Mouse (Mus musculus) mouse trophoblast stem cell (cell line): Measurements from ENCODE around the gene Kirrel3.

Experiments
- in situ Hi-C, 2 experiments: fragments of 300-500 bp; cut with MseI, MboI; formaldehyde crosslinking; loops; 2 replicates in 1 of 2; 3 replicates in 1 of 2; pipeline ENCODE4 v1.15.1; 2025

The Kirrel3 gene

DNA sequence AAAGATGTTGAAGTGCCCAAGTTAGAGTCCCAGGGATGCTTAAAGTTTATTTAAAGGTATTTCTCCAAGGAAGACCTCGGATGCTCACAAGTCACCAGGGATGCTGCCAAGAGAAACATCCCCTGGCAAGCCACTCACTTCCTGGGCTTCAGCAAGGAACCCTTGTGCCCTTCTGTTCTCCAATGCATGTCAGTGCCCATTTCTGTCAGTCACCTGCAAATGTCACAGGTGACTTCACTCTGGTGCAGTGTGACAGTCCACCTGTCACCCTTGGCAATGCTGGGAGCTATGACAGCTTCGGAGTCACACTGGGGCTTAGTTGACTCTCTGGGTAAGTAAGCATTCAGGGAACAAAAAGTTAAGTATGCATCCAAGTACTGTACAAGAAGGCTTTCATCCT lies 12.4 kb downstream of the Kirrel3 start:
- in situ Hi-C loops: loop anchor here in 1 of 2 experiments (25.0 kb wide), 1 partner anchor 514 kb away; no protein-coding TSS in a partner anchor

DNA sequence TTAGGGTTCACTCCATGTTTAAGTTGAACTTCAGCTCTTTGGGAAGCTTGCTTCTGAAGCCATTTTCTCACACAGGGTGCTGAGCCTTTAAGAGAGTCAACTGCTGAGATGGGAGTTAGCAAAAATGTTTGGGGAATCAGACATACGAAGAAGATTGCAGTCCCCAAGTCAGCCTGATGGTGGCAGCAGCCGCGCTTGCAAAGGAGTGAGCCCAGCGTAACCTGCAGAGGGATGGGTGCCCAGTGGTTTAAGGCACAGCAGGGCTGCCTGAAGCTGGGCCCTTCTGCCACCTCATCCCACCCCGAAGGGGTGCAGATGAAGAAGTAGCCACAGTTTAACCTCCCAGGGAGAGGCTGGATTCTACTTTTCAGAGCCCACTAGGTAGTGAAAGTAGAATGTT lies 13.0 kb downstream of the Kirrel3 start:
- in situ Hi-C loops: loop anchor here in 1 of 2 experiments (25.0 kb wide), 1 partner anchor 514 kb away; no protein-coding TSS in a partner anchor

DNA sequence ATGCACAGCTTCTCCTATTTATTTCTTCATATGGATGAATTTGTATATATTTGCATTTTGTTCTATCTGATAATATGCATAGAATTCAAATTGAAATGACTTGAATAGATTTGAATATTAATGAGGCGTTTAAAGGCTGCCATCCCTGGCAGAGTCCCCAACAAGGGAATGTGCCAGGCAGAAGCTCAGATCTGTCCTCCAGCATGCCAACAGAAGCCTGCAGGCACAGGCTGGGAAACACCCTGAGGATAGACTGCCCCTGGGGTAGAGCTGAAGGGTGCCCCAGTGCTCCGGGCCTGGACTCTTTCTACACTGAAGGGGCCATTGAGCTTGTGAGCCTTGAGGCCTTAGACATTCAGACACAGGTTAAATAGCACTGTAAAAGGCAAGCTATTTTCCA lies 21.5 kb downstream of the Kirrel3 start:
- in situ Hi-C loops: loop anchor here (10.0 to 25.0 kb wide), 2 partner anchors 238 to 655 kb away; no protein-coding TSS in a partner anchor

DNA sequence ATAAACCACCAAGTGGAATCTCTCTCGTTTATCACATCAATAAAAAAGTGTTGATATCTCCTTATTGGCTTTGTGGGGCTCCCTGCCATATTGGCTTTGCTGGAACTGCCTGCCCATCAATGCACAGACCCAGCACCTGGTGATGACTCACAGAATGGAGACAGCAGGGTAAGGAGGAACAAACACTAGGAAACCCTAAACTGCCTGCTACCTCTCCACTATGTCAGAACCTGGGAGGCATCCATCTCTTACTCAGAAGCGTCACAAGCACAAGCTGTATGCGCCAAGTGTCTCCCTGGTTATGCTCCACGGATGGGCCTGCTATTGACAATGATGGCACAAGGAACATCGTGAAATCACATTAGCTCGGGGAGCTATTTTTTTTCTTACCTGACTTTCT lies 33.2 kb downstream of the Kirrel3 start:
- in situ Hi-C loops: loop anchor here in 1 of 2 experiments (25.0 kb wide), 1 partner anchor 643 kb away; no protein-coding TSS in a partner anchor

DNA sequence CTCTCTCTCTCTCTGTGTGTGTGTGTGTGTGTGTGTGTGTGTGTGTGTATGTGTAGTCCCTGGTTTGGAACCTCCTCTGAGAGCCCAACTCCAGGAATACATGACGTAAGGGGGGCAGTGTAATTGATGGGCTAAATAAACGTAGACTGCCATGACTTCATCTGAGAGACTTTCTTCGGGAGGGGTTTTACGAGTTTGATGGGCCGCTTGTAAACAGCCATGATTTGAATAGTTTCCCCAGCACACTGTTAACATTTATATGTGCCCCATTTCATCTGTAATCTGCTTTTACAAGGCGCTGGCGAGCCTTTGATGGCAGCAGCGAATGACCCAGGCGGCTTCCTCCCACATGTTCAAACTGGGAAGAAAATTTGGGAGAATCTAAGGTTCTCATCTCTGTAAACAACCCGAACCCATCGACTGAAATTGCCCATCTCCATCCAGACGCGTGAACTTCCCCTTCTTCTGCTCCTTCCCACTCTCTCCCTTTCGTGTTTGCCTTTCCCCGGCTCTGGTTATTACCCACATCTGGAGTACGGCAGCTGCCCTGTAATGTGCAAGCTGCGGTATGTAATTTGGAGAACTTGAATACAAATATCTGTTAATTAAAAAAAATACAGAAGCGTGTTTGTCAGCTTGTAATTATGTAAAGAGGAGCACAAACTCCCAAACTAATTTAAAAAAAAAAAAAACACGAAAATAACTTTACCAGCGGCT lies 34.7 kb downstream of the Kirrel3 start:
- in situ Hi-C loops: loop anchor here in 1 of 2 experiments (25.0 kb wide), 1 partner anchor 642 kb away; no protein-coding TSS in a partner anchor

DNA sequence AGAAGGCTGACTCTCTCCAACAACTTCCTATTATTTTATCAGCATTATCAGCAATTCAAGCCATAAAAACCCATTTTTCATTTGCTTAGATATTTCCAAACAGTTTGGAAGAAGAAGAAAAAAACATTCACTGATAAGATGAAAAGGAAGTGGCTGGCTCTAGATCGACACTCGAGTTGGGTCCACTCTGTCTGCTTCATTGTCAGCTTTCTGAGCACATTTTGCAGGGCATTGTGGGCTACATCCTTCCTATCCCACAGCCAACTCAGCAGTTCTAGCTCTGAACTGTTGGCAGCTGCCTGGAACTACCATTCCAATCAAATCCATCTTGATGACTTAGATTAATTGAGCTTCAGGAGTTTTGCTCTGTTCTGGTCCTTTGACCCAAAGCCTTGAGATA lies 40.0 kb downstream of the Kirrel3 start:
- in situ Hi-C loops: no loop called here

DNA sequence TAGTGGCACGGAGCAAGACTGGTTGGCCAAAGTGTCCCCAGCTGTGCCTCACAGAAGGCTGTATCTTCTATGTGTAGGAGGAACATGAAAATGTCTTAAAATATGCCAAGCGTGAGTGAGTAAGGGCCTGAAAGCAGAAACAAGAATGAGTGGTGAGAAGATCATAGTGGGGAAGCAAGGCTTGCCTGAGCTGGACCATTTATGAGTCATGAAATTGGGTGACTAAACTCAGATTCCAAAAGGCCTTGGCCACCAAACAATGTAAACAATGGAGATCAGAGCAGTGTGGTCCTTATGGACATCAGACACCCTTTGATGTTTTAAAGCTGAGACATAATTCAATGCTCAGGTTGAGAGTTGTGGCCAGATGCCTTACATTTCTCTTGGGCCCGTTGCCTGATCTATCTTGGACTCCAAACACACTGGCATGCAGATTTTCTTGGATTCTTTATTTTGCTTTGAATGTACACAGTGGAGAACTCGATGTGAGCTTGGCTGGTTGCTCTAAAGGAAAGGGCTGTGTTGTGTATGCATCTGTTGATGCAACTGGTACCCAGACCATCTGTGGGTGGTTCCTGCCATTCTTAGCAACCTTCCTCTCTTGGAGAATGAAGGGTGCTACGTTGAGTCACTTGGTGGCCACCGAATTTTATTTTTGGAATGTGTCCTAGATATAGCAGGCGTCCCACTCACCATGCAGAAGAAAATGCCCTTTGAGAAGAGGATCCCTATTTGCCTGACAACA lies 53.1 kb downstream of the Kirrel3 start:
- in situ Hi-C loops: no loop called here

DNA sequence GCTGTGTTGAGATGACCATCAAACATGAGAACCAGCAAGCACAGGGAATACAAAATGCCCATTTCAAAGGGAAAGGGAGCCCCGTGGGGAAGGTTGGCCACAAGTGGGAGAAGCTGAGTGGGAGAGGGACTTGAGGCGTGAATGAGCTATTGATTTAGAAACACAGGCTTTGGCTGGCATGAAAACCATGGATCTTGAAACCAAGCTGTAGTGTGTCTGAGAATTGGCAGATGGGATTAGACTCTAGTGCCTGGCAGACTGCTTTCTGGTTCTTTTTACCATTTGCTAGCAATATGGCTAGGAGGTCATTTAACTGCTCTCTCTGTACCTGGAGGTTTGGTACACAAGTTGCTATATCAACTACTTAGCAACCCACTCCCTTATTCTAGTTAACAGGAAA lies 56.2 kb downstream of the Kirrel3 start:
- in situ Hi-C loops: no loop called here

DNA sequence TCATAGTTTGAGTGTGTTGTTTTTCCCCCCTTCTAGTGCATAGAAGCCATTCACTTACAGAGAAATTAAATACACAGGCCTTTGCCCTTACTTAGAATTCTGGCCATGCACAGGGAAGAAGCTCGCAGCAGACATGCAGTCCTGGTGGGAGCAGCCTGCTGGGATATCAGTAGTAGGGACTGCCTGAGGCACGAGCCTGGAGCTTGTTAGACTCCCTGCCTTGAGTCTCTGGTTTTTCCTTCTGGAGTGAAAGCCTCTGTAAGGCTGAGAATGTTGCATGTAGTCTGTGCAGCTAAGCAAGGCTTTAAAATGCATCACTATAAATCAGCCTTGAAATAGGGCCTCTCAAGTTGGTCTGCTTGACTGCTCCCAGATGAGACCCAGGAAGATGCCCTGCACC lies 70.0 kb downstream of the Kirrel3 start:
- in situ Hi-C loops: no loop called here

DNA sequence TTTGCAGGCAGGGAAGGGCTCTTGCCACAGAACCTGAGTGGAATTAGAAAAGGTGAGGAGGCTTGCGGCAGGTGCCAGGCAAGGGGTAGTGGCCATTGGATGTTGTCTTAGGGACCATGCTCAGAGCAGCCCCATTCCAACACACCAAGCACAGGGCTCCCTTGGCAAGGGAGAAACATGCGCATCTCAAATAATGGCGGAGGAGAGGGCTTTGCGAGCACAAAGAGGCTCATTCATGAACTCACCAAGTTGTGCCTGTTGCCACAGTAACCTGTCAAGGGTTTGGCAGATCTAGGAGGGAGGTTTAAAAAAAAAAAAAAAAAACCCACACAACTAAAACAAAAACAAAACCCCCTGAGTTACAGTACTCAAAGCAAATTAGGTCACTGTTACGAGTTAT lies 72.2 kb downstream of the Kirrel3 start:
- in situ Hi-C loops: no loop called here

DNA sequence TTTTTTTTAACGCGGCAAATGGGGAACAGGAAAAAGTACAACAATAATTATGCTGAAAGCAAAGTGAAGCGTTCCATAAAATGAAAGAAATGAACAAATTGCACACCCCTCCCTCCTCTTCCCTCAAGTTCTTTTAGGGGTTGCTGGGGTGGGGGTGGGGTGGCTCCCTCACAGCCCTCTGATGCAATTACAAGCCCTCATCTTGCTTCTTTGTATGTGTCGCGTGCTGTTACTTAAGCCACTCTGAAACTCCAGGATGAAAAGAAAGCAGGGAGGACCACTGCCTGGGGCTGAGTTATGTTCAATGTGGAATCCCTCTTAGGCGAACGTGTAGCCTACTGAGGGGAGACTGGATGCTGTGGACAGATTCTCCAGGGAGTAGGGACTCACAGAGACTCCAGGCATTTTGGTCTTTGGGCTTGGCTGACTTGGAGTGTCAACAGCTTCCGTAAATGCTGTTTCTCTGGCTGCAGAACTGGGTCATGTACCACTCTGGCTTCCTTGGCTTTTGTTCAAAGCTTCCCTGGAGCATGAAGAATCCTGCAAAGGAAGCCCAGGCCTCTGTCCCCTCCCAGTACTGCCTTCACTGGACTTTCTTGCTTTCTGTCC lies 72.7 kb downstream of the Kirrel3 start:
- in situ Hi-C loops: no loop called here

DNA sequence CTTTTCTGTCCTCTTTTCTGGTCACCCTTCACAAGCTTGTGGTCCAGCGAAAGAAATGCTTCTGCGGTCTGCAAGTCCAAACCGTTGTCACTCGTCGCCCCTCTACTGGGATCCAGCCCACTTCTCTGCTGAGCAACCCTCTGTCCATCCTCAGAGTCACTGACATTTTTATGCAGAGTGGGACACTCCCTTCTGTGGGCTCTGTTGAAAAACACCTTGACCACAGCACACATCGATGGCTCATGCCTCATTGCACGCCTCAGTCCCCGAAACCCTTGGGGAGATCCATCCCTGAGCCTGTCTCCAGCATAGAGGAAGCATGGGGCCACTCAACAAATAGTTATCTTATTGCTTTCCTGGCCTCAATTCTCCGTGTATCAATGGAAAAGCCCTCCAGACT lies 73.4 kb downstream of the Kirrel3 start:
- in situ Hi-C loops: no loop called here

DNA sequence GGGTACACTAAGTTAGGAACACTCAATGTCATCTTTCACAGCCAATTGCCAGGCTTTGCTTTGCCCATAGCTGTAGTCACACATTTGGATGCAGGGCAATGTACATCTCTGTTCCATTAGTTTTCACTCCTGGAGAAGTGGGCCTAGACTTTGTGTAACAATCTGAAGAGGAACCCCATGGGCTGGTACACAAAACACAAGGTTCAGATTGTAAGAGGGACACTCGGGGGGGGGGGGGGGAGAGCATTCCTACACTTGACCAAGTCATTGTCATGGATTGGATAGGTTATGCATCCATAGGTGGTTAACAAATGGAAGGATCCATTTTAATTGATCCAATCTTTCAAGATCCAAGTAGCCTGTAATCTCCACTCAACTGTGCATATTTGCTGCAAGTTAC lies 75.6 kb downstream of the Kirrel3 start:
- in situ Hi-C loops: no loop called here

DNA sequence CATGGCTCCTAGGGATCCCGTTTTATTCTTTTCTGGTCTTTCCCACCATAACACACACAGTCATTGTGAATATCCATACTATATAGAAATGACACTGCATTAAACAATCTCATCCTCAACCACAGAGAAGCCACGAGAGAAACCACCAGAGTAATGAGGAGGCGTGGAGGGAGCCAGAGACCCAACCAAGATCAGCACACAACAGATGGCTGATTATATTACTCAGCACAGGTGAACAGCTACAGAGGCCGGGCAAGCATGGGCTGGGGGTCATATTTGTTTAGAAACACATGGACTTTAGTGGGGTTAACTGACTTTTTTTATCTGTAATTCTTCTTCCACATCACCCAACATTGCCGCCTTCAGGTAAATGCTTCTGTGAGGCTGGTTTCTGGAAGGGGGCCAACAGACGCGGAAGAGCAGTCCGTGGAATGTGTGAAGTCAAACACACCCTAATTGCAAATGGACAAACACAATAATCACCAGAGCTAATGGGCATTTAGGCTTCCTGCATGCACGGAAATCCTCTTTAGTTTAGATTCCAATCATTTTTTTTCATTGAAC lies 76.8 kb downstream of the Kirrel3 start:
- in situ Hi-C loops: no loop called here

DNA sequence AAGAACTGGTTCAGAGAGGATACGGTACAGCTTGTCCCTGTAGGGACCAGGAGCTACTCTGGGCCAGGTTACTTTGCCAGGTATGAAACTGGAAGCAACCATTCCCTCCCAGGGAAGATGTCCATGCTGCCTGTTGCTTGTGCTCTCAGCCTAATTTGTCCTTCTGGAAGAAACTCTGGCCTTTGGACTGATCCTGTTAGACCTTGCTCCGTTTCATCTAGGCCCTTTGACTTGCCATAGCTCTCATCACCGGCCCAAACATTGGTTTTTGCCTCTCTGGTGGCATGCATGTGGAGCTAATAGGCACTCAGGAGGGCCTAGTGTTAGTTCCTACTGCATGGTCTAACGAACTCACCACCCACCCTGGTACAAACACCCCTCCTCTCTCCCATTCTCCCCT lies 88.2 kb downstream of the Kirrel3 start:
- in situ Hi-C loops: no loop called here

DNA sequence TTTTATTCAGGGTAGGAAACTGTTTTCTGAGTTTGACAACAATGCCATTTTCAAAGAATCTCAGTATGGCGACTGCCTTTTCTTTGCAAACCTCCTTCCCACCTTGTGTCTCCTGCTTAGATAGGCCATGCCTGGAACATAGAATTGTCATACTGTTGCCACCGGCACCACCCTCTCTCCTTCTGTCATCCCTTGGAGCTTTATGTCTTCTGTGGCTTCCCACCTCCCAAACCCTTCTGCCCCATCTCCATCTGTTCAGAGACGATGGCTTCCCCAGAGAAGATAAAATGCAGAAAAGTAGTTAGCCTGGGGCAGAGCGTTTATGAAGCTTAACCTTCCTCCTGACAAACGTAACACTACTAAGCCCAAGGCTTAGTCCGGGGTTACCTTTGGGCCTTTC lies 88.9 kb downstream of the Kirrel3 start:
- in situ Hi-C loops: no loop called here

DNA sequence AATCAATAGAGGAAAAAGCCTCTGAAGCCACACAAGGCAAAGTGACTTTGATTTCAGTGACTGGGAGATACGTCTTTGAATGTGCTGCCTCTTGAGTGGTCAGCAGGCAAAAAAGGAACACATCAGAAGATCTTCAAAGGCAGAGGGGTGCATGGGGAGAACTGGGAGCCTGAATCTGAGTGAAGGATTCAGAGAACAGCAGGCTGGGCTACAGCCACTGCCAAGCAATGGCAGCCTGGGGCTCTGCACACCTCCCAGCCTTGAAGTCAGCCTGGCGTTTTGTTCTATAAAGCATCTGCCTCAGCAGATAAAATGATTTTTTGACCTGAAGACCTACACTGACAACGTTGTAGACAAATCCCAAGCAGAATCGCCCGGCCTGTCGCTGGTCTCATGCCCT lies 93.5 kb downstream of the Kirrel3 start:
- in situ Hi-C loops: no loop called here

DNA sequence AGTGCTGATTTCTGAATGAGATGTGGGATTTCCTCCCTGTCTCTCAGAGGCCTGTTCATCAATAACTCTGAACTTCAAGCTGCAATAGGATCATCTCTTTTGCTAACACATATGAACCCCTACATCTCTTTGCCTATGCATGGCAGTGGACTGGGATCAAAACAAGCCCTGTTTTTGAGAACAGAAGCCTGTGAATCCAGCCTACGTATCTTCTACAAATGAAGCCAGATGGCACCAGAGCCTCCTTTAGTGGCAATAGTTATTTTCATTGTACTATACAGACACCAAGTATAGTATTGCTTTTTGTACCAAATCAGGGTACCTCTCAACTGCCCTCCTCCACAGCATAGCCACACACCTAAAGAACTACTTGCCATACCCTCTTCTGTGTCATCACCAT lies 94.4 kb downstream of the Kirrel3 start:
- in situ Hi-C loops: no loop called here

DNA sequence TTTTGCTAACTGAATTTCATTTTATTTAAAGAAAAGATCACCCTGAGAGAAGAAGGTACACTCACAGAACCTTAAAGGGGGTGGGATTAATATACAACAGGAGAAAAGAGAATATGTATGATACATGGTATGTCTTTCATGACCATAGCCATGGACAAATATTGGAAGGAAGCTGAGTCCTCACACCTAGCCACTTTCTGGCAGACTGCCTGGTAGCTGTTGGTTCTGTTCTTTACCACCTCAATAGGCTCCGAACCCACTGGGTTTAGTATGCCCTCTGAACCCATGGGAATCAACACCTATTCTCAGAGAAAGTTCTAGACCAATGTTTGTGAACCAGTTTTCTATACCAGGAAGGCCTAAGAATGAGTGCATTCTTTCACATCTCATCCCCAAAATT lies 96.8 kb downstream of the Kirrel3 start:
- in situ Hi-C loops: no loop called here

DNA sequence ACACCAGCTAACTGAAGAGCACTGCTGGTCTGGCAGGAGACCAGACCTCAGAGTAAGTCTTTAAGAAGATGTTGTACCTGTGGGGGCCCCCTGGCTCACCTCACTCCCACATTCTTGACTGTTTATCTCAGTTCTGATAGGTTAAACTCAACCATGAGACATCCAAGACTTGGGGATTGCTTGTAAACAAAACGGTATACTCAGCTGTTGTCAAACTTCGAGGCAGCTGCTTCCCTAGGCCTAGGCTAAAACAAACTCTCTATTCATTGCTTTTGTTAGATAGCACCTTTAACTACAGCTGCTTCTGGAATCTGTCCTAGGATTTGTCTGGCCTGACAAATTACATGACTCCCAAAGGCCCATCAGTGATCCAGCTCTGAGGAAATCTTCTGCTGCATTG lies 99.8 kb downstream of the Kirrel3 start:
- in situ Hi-C loops: no loop called here

DNA sequence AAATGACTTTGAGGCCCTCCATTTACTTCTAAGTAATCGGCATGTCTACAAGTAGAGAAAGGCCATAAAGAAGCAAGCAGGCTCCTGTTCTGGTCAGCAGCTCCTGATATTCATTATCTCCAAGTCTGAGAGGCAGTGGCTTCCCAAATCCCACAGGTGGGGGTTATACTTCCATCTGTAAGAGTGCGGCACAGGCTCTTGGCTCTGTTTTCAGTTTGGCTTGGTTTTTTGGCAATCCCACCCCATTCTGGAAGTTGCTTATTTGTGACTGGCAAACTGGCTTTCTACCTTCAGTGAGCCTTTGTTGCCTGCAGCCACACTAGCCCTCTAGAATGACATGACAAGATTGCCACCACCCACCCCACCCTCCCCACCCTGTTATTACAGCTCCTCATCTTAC lies 100.4 kb downstream of the Kirrel3 start:
- in situ Hi-C loops: no loop called here

DNA sequence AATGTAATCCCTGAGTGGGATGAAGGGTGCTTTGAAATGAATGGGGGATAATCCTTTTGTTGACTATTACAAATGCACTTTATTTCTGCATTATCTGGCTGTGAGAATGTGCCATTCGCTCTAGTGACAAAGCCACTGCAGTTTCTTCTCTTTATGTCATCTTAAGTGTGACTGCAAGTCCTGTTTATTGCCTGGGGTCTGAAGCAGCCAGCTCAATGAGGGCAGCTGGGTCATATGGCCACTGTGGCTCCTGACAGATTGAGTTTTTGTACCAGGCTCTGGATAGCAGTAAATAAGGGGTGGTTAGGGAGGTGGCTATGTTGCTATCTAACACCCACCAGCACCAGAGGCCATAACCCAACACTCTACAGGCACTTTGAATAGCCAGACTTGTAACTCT lies 104.1 kb downstream of the Kirrel3 start:
- in situ Hi-C loops: no loop called here
